Mouse (Mus musculus) olfactory bulb, adult 2 months (tissue): ENCODE data around the gene Cope.

Experiments
- CTCF ChIP-seq: fragments of 200-500 bp; IDR thresholded peaks from 2 replicates; pipeline ENCODE4 v1.5.1; 2012; ENCODE audit warnings: low read depth, mild to moderate bottlenecking, low read length, moderate library complexity; ENCODE audit not compliant: insufficient read depth
- POLR2A ChIP-seq: fragments of 200-500 bp; IDR thresholded peaks from 2 replicates; pipeline ENCODE4 v1.6.1; 2012; ENCODE audit warnings: mild to moderate bottlenecking, low read depth, low read length, moderate library complexity; ENCODE audit not compliant: insufficient read depth

GRCm38 (mm10) chr8:70360769-70361168, 58.5 kb downstream of the Cope start:
- TF ChIP-seq POLR2A (no peak), CTCF (no peak)
